Mouse (Mus musculus): Measurements from ENCODE around the gene Hist4h4.

The Hist4h4 gene

DNA sequence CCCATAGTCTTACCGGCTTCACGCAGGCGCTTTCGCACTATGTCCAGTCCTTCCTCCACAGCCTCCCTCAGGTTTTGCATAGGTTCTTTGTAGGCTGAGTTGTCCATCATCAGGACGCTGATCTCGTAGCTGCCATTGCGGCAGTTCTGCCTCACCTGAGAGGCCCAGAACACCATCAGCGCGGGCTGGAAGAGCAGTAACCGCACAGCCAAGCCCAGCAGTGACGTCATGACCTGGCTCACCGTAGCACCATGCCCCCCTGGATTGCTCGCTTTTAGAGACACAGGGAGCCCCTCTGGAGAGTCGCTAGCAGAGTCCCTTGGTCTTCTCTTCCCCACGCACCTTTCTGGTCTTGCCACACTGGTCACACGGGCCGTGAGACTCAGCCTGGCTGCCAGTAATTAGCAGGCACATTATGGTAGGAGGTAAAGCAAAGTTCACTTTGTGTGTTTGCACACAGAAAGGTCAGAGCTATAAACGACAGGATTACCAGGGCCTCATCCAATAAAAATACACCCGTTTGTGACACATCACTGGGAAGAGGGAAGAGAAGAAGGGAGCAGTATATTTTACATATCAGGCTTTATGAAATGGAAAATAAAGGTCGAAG is 22.7 kb downstream of the Hist4h4 start, which contains the start of gene Gucy2c:
Gucy2c (minus strand) TSS at position 389 of the 610 bp plus-strand sequence.
- DNase-seq, result no peak

DNA sequence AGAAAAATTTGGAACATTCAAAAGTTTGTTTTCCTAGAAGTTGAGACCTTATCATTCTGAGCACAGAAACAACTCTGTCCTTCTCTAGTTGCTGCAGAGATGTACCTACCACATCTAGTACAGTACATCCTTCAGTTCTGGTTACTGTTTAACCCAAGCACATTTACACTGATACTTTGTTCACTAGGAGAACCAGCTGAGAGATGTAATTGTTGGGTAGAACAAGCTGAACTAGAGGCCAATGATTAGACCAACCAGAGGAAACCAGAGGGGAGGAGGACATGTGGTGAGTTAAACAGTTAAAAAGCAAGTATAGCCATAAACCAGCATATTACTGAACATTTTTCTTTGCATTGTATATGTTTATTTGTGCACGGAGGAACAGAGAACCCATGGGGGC is 27.8 kb downstream of the Hist4h4 start:
- DNase-seq, result no peak

GRCm38 (mm10) chr6:136769859-136770258 is 34.4 kb downstream of the Hist4h4 start:
- no peak for DNase-seq

- no peak for DNase-seq
Measured at GRCm38 (mm10) chr6:136769143-136769542, 35.1 kb downstream of the Hist4h4 start.

DNA sequence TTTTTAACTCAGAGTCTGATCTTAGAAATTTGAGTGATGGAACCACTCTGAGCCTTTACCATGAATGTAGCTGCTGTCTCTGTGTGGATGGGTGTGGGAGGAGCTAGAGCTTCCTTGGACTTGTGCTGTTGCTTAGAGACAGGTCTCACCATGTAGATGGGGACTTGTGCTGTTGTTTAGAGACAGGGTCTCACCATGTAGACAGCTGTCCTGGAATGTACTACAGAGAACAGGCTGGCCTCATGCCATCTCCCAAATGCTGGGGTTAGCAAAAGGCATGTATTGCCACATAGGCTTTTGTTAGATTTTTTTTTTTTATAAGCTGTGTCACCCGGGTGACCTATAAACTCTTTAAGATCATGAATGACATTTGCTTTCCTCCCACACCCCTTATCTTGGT is 40.3 kb downstream of the Hist4h4 start:
- DNase-seq, result no peak
